Mouse (Mus musculus): ENCODE measurements around the gene Wnt2.

GRCm38 (mm10) chr6:17994956-17995790, 35.2 kb downstream of the Wnt2 start:
- TF ChIP-seq CTCF (IDR thresholded peaks at IDR 0.05; ENCODE audit: low read depth, low read length) (no peak), POLR2A (IDR thresholded peaks at IDR 0.05; ENCODE audit: borderline replicate concordance, low read depth, low read length) (no peak)

Data from bone marrow macrophage, adult 2 months (primary cell).